Mouse (Mus musculus) right cerebral cortex, postnatal 25 days (tissue): ENCODE measurements around the gene Syt3.

Experiments used
- DNase-seq: peaks from one replicate; pipeline ENCODE4 v3.0.0; 2022

The Syt3 gene

DNA sequence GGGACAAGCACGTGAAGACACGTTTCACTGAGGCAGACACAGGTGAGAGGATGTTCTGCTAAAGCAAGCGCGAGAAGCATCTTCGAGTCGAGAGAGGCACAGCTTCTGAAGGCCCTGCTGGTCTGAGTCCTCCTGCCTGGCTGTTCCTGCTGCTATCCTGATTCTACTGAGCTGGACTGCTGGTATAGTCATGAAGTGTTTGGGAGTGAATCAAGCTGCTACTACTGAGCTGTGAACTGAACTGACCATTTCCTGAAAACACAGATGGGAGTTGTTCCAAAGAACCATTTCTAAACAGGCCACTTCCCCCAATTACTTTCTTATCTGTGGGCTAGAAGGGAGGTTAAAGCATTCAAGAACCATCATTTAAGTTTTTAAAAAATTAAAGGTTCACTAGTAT lies 29.4 kb downstream of the Syt3 start:
- DNase-seq: no peak

- DNase-seq: no peak
Measured at GRCm38 (mm10) chr7:44427666-44428065, 43.8 kb downstream of the Syt3 start.

- DNase-seq: peak; percentile 57
Measured at GRCm38 (mm10) chr7:44428171-44428950, 44.5 kb downstream of the Syt3 start.

- DNase-seq: peak; percentile 86
Measured at GRCm38 (mm10) chr7:44428968-44429521, 45.1 kb downstream of the Syt3 start, which contains the start of gene Lrrc4b. Lrrc4b (plus strand) TSS chr7:44429018.

DNA sequence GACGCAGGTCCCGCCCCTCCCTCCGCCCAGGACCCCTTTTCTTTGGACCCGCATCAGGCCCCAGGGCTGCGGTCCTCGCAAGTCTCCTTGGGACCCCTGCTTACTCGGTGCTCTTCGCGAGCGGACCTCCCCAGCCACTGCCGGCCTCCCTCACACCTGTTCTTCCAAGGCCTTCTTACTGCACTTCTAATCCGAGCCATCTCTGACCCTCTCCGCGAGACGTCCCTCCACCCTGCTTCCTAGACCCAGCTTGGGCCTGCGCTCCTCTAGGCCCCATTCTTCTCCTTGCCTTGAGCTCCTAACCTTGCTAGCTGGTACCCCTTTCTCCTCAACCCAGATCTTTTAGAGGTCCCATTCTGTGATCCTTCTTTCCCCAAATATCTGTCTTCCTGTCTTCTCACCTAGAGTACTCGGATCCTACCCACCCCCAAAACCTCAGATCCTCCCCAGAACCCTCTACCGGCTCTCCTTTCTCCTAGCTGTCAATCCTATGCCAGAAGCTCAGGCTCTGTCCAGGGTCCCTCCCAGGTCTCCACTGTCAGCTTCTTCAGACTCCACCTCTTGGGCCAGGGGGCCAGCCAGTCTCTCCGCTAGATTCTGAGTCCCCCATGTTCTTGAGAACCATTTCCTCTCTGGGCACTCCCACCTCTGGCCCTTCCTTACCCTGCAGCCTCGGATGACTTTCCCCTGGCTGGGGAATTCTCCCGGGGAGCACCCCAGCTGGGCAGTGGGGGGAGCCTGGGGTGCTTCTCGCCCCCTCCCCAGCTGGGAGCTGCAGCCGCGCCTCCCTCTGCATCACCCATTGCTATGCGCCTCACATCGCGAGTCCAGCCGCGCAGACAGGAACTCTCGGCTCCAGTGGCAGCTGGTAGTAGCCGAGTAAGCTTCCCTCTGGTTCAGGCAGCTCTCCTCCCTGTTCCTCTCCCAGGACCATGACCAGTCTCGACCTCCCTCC lies 45.9 kb downstream of the Syt3 start:
- DNase-seq: peak; percentile 68

DNA sequence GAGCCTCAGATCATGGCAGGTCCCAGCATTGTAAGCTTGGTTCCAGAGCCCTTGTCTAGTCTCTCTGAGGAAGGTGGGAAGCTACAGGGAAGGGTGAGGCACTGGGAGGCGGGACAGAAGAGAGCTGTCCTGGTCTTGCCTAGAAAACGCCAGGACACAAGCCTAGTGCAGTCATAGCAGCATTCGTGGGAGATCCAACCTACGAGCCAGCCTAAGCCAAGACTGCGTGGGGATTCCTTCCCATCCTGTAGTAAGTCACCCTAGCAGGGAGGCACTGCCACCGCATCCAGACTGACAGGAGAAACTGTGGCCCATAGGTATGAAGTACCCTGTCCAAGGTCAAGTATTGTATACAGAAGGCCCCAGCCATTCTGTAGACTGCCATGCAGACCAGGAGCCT lies 48.6 kb downstream of the Syt3 start:
- no peak for DNase-seq

DNA sequence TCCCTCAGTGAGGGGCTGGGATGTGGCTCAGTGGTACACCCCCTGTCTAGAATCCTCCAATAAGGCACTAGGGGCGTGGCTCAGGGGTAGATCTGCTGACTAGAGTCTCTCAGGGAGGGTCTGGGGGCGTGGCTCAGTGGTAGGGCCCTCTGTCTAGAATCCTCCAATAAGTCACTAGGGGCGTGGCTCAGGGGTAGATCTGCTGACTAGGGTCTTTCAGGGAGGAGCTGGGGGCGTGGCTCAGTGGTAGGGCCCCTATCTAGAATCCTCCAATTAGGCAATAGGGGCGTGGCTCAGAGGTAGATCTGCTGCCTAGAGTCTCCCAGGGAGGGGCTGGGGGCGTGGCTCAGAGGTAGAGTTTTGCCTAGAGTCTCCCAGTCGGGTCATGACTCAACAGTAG lies 49.5 kb downstream of the Syt3 start:
- no peak for DNase-seq

DNA sequence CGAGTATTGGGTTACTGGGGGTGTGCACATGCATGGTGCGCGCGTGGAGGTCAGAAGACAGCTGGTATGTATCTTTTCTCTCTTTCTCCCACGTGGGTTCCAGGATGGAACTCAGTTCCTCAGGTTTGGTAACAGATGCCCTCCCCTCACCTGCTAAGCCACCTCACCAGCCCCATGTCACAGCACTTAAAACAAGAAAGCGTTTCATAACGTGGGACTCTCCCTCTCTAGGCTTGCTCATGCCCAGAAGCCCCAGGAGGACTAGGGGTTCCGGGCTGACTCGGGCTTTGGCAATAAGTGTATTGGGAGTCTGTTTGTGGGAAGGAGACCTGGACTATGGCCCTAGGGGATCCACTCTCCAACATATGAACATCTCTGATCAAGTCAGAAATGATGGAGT lies 50.2 kb downstream of the Syt3 start:
- DNase-seq: no peak

DNA sequence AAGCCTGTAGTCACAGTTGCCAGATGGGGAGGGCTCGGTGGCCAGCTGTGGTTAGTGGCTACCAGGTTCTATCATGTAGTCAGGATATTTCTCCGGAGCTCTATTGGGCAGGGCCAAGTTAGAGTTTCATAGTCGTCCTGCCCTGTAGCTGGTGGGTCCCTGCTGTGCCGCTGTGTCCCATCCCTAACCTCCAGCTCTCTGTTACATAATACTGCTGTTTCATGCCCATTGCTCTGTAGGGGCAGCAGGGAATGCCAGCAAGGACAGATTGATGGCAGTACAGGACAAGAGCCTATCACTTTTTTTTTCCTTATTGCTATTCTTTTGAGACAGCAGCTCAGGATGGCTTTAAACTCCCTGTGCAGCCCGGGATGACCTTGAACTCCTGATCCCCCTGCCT lies 51.9 kb downstream of the Syt3 start:
- DNase-seq: no peak

GRCm38 (mm10) chr7:44436267-44436666 lies 52.4 kb downstream of the Syt3 start:
- DNase-seq: no peak

GRCm38 (mm10) chr7:44437188-44437587 lies 53.3 kb downstream of the Syt3 start:
- no peak for DNase-seq

DNA sequence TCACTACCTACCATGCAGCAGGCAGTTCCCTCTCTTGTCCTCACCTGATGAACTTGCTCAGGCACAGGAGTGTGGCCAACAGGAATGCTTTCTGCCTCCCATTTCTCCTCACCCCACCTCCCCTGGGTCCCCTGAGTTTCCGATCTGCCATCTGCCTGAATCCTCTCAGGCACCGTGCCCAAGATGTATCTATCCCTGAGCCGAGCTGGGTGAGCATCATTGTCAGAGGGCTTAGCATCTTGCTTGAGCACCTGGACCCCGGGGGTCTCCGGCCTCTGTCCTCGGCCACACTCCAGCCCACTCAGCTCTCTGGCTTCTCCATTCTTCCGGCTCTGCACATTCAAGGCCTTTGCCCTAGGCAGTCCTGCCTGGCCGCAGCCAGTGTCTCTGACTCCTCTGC lies 54.0 kb downstream of the Syt3 start:
- no peak for DNase-seq

DNA sequence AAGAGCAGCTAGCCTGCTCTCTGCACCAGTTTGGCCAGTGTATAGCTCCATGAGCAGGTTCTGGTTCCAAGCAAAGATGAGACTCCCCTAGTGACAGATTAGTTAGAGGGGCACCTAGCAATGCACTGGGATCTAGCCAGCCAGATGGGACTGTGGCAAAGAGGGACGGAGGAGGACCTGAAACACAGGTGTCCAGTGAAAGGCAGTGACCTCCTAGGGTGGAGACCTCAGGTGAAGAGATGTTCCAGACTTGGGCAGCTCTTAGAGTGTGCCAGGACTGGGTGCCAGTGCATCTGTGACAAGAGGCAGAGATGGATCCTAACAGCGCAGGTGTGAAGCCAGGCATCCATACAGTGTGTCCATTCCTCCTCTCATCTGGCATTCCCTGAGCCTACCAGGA lies 55.8 kb downstream of the Syt3 start:
- no peak for DNase-seq

DNA sequence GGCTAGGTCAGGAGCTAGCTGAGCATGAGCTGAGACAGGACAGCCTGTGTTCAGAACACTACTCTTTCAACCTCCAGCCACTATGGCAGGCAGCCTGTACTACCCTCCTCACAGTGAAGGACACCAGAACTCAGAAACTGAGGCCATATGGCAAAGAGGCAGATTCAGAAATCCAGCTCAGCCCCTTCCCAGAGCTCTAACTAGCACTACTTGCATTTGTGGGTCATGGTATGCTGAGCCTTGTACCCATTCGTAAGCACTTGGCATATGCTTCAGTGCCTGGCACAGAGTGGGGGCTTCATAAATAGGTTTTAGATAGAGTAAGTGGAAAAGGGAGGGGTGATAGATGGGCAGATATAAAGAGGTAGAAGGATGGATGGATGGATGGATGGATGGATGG lies 56.6 kb downstream of the Syt3 start:
- no peak for DNase-seq

DNA sequence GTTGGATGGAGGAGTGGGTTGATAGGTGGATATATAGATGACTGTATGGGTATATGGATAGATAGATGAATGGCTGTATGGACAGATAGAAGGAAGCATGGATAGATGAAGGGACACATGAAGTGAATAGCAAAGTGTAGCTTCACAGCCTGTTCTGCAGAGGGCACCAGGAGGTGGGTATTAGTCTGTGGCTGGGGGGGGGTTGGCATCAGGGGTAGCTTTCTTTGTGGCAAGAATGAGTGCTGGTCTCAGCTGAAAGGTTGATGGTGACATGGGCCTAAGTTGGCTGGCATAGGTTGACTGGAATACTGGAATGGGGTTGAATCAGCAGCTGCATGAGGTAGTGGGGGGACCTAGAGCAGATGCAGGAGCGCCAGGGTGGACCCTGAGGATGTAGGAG lies 57.3 kb downstream of the Syt3 start:
- no peak for DNase-seq

DNA sequence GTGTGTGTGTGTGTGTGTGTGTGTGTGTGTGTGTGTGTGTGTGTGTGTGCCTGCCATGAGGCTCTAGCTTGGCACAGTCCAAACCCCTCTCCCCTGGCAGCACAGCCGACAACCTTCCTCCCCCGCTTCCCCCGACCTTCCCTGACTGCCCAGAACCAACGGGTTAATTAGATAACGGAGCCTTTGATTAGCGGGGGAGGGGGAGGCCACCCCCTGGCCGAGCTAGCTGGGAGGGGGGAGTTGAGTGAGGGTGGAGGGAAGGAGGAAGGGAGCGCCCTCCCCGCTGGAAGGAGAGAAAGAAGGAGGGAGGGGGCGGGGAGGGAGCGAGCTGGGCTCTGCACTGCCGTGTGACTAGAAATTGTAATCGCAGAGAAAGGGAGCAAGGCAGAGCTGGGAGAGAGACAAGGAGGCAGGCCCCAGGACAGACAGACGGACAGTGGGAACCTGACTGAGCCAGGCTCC lies 57.8 kb downstream of the Syt3 start:
- DNase-seq: peak; percentile 79

DNA sequence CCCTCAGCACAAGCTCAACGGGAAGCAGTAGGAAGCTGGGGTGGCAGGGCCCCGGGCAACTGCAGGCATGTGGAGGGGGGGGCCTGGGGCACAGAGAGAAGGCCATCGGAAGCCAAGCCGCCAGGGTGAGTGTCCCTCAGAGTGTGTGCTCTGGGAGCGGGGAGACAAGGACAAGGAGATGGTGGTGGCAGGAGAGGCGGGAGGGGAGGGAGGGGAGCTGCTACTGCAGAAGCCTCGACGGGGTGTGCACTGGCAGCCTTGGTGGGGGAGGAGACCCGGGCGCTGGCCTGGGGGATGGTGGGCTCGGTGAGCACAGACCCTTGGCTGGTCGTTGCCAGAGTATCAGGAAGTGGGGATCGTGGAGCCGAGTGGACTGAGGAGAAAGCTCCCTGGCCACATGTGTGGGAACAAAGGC lies 58.5 kb downstream of the Syt3 start:
- peak; percentile 49 for DNase-seq

DNA sequence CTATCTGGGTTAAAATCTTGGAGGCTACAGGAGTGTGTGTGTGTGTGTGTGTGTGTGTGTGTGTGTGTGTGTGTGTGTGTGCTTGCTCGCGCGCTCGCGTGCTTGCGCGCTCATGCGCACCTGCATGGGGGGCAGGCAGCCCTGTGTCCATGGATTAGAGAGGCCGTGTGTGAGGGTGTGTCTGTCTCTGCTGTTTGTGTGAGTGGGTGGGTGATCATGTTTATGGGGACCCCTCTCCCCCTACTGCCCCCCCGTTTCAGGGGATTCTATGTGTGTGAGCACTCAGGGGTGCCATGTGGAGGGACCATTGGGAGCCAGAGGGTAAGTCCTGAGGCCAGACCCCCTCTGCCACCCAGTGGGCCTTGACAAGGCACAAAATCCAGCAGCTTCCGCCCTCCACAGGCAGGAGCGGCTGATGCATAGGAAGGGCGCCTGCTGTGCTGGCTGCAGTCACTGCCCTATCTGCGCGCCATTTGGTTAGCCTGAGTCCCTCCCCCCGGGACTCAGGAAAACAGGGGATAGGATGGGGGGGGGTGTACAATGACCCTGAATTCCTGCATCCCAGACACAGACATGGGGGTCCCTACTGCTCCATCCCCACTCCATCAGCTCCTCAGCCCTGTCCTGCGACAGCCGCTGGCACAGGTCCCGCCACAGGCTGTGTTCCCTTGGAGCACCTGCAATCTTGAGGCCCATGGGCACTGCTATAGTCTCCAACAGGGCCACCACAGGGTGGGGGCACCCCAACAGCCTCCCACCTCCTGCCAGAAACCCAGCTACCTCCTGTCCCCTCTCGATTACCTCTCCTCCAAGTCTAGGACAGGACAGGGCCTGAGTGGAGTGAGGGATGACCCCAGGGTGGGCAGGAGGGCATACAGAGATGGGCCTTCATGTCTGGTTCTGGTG lies 59.6 kb downstream of the Syt3 start:
- peak; percentile 50 for DNase-seq

GRCm38 (mm10) chr7:44444886-44445527 lies 61.1 kb downstream of the Syt3 start:
- peak; percentile 38 for DNase-seq

GRCm38 (mm10) chr7:44445528-44445923 lies 61.6 kb downstream of the Syt3 start:
- peak; percentile 39 for DNase-seq

- DNase-seq: peak; percentile 39
Measured at GRCm38 (mm10) chr7:44446070-44446855, 62.4 kb downstream of the Syt3 start.
